Mouse (Mus musculus): ENCODE measurements around the gene Cnnm4. TPM values are rescaled to one million over a fixed set of nuclear protein-coding genes. Genes with fewer than 3 reads are reported as not detected.

Gene Cnnm4
- polyA plus RNA-seq, 1 experiment from 2014 or later, result 16.0 TPM

- H3K4me3 ChIP-seq (ENCODE audit: low read depth, low read length), result no peak overlapping the region
- H3K36me3 ChIP-seq (ENCODE audit: control insufficient read depth, insufficient read depth, low read length), result peaks cover 36% of the 10 kb centered on the region
- ATAC-seq (ENCODE audit: insufficient number of reproducible peaks, low FRiP score, low TSS enrichment, low read depth), result no peak
- H3K27ac ChIP-seq (replicated peaks; ENCODE audit: low read depth, low read length), result no peak overlapping the region
- H3K9ac ChIP-seq (ENCODE audit: low read length), result no peak overlapping the region
- 87% methylated on average over 17 of the region's 17 CpGs for WGBS
- H3K27me3 ChIP-seq (ENCODE audit: control insufficient read depth, insufficient read depth, low read length), result no peaks in the 10 kb centered on the region
- H3K4me2 ChIP-seq (ENCODE audit: low read depth, severe bottlenecking), result no peak overlapping the region
- peaks cover 42% of the 10 kb centered on the region for H3K4me1 ChIP-seq (ENCODE audit: control insufficient read depth, insufficient read depth, low read length)
- no peak for DNase-seq (ENCODE audit: low spot score)
- H3K9me3 ChIP-seq (ENCODE audit: control insufficient read depth, low read length), result no peaks in the 10 kb centered on the region
These were observed 80.5 kb downstream of the Cnnm4 start for GRCm38 (mm10) chr1:36551904-36552303.

- no peak for ATAC-seq (ENCODE audit: insufficient number of reproducible peaks, low FRiP score, low TSS enrichment, low read depth)
- DNase-seq (ENCODE audit: low spot score), result no peak
- Histone ChIP-seq H3K36me3 (ENCODE audit: control insufficient read depth, insufficient read depth, low read length) (peaks cover 36% of the 10 kb centered on the region), H3K4me3 (ENCODE audit: low read depth, low read length) (no peak overlapping the region), H3K9ac (ENCODE audit: low read length) (no peak overlapping the region), H3K4me1 (ENCODE audit: control insufficient read depth, insufficient read depth, low read length) (peaks cover 40% of the 10 kb centered on the region), H3K9me3 (ENCODE audit: control insufficient read depth, low read length) (no peaks in the 10 kb centered on the region), H3K27me3 (ENCODE audit: control insufficient read depth, insufficient read depth, low read length) (no peaks in the 10 kb centered on the region), H3K4me2 (ENCODE audit: low read depth, severe bottlenecking) (no peak overlapping the region), H3K27ac (replicated peaks; ENCODE audit: low read depth, low read length) (no peak overlapping the region)
- 92% methylated on average over 16 of the region's 16 CpGs for WGBS
These were observed 81.1 kb downstream of the Cnnm4 start for GRCm38 (mm10) chr1:36552506-36552905.

GRCm38 (mm10) chr1:36554633-36555399, 83.4 kb downstream of the Cnnm4 start:
- Histone ChIP-seq H3K4me1 (ENCODE audit: control insufficient read depth, insufficient read depth, low read length) (peaks cover 34% of the 10 kb centered on the region), H3K4me3 (ENCODE audit: low read depth, low read length) (peak overlapping the region; percentile 96; the same call in 1 of the 2 replicates), H3K27me3 (ENCODE audit: control insufficient read depth, insufficient read depth, low read length) (no peaks in the 10 kb centered on the region), H3K9ac (ENCODE audit: low read length) (peak overlapping the region; percentile 82; the same call in 1 of the 2 replicates), H3K4me2 (ENCODE audit: low read depth, severe bottlenecking) (peak overlapping the region; percentile 99), H3K36me3 (ENCODE audit: control insufficient read depth, insufficient read depth, low read length) (peaks cover 31% of the 10 kb centered on the region), H3K9me3 (ENCODE audit: control insufficient read depth, low read length) (no peaks in the 10 kb centered on the region), H3K27ac (replicated peaks; ENCODE audit: low read depth, low read length) (no peak overlapping the region)
- DNase-seq (ENCODE audit: low spot score) (no peak), ATAC-seq (ENCODE audit: insufficient number of reproducible peaks, low FRiP score, low TSS enrichment, low read depth) (no peak)
- WGBS, result 73% methylated on average over 21 of the region's 21 CpGs

- Histone ChIP-seq H3K27me3 (ENCODE audit: control insufficient read depth, insufficient read depth, low read length) (no peaks in the 10 kb centered on the region), H3K27ac (replicated peaks; ENCODE audit: low read depth, low read length) (peak overlapping the region; percentile 94), H3K36me3 (ENCODE audit: control insufficient read depth, insufficient read depth, low read length) (peaks cover 23% of the 10 kb centered on the region), H3K4me2 (ENCODE audit: low read depth, severe bottlenecking) (peak overlapping the region; percentile 99), H3K4me3 (ENCODE audit: low read depth, low read length) (peak overlapping the region; percentile 96), H3K9me3 (ENCODE audit: control insufficient read depth, low read length) (no peaks in the 10 kb centered on the region), H3K9ac (ENCODE audit: low read length) (peak overlapping the region; percentile 82), H3K4me1 (ENCODE audit: control insufficient read depth, insufficient read depth, low read length) (peaks cover 31% of the 10 kb centered on the region)
- no peak for ATAC-seq (ENCODE audit: insufficient number of reproducible peaks, low FRiP score, low TSS enrichment, low read depth)
- peak; percentile 53 for DNase-seq (ENCODE audit: low spot score)
- WGBS, result 1% methylated on average over 8 of the region's 8 CpGs
These were observed 84.5 kb downstream of the Cnnm4 start for GRCm38 (mm10) chr1:36555798-36556395.

- H3K36me3 ChIP-seq (ENCODE audit: control insufficient read depth, insufficient read depth, low read length), result peaks cover 20% of the 10 kb centered on the region
- peaks cover 33% of the 10 kb centered on the region for H3K4me1 ChIP-seq (ENCODE audit: control insufficient read depth, insufficient read depth, low read length)
- H3K27ac ChIP-seq (replicated peaks; ENCODE audit: low read depth, low read length), result peak overlapping the region; percentile 94
- peak overlapping the region; percentile 82 for H3K9ac ChIP-seq (ENCODE audit: low read length)
- H3K4me3 ChIP-seq (ENCODE audit: low read depth, low read length), result peak overlapping the region; percentile 96
- ATAC-seq (ENCODE audit: insufficient number of reproducible peaks, low FRiP score, low TSS enrichment, low read depth) (peak; percentile 67), DNase-seq (ENCODE audit: low spot score) (peak; percentile 100)
- no peaks in the 10 kb centered on the region for H3K9me3 ChIP-seq (ENCODE audit: control insufficient read depth, low read length)
- H3K4me2 ChIP-seq (ENCODE audit: low read depth, severe bottlenecking), result peak overlapping the region; percentile 99
- under 1% methylated on average over 52 of the region's 52 CpGs for WGBS
- H3K27me3 ChIP-seq (ENCODE audit: control insufficient read depth, insufficient read depth, low read length), result no peaks in the 10 kb centered on the region
These were observed 85.4 kb downstream of the Cnnm4 start for GRCm38 (mm10) chr1:36556553-36557456.

GRCm38 (mm10) chr1:36557457-36558011, 86.1 kb downstream of the Cnnm4 start:
- peaks cover 16% of the 10 kb centered on the region for H3K36me3 ChIP-seq (ENCODE audit: control insufficient read depth, insufficient read depth, low read length)
- DNase-seq (ENCODE audit: low spot score) (peak; percentile 91), ATAC-seq (ENCODE audit: insufficient number of reproducible peaks, low FRiP score, low TSS enrichment, low read depth) (peak; percentile 71)
- no peaks in the 10 kb centered on the region for H3K27me3 ChIP-seq (ENCODE audit: control insufficient read depth, insufficient read depth, low read length)
- H3K9ac ChIP-seq (ENCODE audit: low read length), result peak overlapping the region; percentile 82
- H3K27ac ChIP-seq (replicated peaks; ENCODE audit: low read depth, low read length), result peak overlapping the region; percentile 94
- H3K4me3 ChIP-seq (ENCODE audit: low read depth, low read length), result peak overlapping the region; percentile 96
- under 1% methylated on average over 41 of the region's 48 CpGs for WGBS
- peak overlapping the region; percentile 99 for H3K4me2 ChIP-seq (ENCODE audit: low read depth, severe bottlenecking)
- peaks cover 38% of the 10 kb centered on the region for H3K4me1 ChIP-seq (ENCODE audit: control insufficient read depth, insufficient read depth, low read length)
- H3K9me3 ChIP-seq (ENCODE audit: control insufficient read depth, low read length), result no peaks in the 10 kb centered on the region
